Mouse (Mus musculus): ENCODE results near the gene Errfi1.

DNA sequence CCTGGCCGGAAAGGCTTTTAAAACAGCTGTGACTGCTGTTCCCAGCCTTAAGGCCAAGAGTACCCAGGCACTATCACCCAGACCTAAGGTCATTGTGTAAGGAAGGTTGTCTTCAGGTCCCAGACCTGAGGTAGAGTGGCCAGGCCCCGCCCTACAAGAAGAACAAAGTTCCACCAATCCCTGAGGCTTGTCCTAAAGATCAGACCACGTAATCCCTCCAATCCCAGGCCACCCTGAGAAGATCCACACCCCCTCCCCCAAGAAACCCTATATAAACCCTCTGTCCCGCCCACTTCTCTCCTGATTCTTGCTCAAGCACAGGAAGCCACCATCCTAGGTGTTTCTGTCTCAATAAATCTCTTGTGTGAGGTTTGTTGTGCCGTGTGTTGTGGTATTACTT, 26.6 kb downstream of the Errfi1 start:
- TF ChIP-seq CTCF (IDR thresholded peaks at IDR 0.05; ENCODE audit: borderline replicate concordance, control insufficient read depth, extremely low read depth, insufficient read depth, low read length, poor library complexity) (no peak), POLR2A (IDR thresholded peaks at IDR 0.05; ENCODE audit: control insufficient read depth, extremely low read depth, insufficient read depth, low read length, poor library complexity) (no peak)
